20 mouse cellular contexts compared by ENCODE assay signal in the genomic region with DNA sequence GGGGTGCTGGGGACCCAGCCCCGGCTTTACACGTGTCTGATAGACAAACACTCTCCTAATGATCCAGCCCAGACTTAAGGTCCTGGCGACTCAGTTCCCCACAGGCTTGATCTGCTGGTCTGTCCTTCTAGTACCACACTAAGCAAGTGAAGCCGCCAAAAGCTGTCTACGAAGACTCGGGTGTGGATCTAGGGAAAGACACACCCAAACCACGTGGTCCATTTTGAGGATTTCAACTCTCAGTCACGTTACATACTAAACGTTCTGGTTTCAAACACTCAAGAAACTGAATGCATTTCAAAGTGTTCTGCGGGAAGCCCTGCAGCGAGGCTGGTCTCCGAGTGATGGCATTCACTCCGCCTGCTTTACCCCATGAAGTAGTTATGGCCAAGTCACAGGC. TPM values are rescaled to one million over a fixed set of nuclear protein-coding genes. Genes with fewer than 3 reads are reported as not detected.
DNase-seq lines count a peak whose midpoint lies in the region; TF ChIP-seq lines count a peak whose summit lies in the region.
"Had no signal": no experiment of that assay in that cellular context is flagged by ENCODE, and none has a peak within 500 bp of the region (broad histone marks: within the 10 kb centered on the region; RNA-seq: fewer than 3 reads in every experiment).

No protein-coding gene starts in this region.

- no peak overlapping the region for H3K4me3 ChIP-seq in gastrocnemius, adult 2 months
- H3K4me3 ChIP-seq: embryonic facial prominence, embryonic 13.5 days; erythroblast, embryonic 14.5 days; forebrain, embryonic 10.5 days; heart, embryonic 12.5 days; hindbrain, embryonic 10.5 days had no signal

- no peak for TF ChIP-seq CTCF in gastrocnemius, adult 2 months (IDR thresholded peaks at IDR 0.05)

- peak overlapping the region; percentile 51 for H3K27ac ChIP-seq in gastrocnemius, adult 2 months
- H3K27ac ChIP-seq: embryonic facial prominence, embryonic 13.5 days; forebrain, embryonic 10.5 days; hindbrain, embryonic 10.5 days; hindbrain, embryonic 14.5 days had no signal

- intact Hi-C loops in gastrocnemius, adult 2 months (cut with DNase I): no loop called here

- DNase-seq in gastrocnemius, adult 2 months: no peak
- DNase-seq in gastrocnemius, postnatal 4 days (ENCODE audit: low spot score in 2 of 2): no peak
- peak; percentile 23 for DNase-seq in urinary bladder, postnatal 14 days (ENCODE audit: low spot score)
- no peak for DNase-seq in urinary bladder, adult 18-20 months (ENCODE audit: low spot score in 2 of 2)
- peak; percentile 10 for DNase-seq in lung, postnatal 14 days
- DNase-seq in embryo, embryonic 10 days (ENCODE audit: low spot score): no peak
- DNase-seq in thymus, postnatal 36 days: no peak
- DNase-seq in thymus, postnatal 4 days: no peak
- DNase-seq: adrenal gland, adult 2 months; adrenal gland, postnatal 25 days; cerebellum, adult 11 months; cerebellum, adult 8-10 months; cerebellum, postnatal 14 days; gastrocnemius, postnatal 14 days had no signal

RNA-seq across cellular contexts. Expression of gene Spen, which starts 27.9 kb away (rescaled TPM):
- total RNA-seq in gastrocnemius, adult 2 months (2021): 10 to 100 TPM; 23.3 to 25.1 TPM
- total RNA-seq in gastrocnemius, postnatal 4 days (2021): 10 to 100 TPM; 32.7 to 32.9 TPM

Comparison
In these comparisons a context has a peak if more than half of its experiments do, and no peak if none do; other contexts are left out.
1. DNase-seq: peak in urinary bladder, postnatal 14 days (single experiment) and lung, postnatal 14 days (single experiment); none in gastrocnemius, adult 2 months (single experiment), gastrocnemius, postnatal 4 days (0 of 2), urinary bladder, adult 18-20 months (0 of 2), embryo, embryonic 10 days (single experiment), thymus, postnatal 36 days (0 of 2) and thymus, postnatal 4 days (single experiment).